Mouse (Mus musculus): ENCODE measurements around the gene Plekha4. TPM values are rescaled to one million over a fixed set of nuclear protein-coding genes. Genes with fewer than 3 reads are reported as not detected.
A peak's percentile ranks its signal among the peaks of the same experiment; 100 is the strongest.

Plekha4 gene
- polyA plus RNA-seq, 1 experiment: 12.3 TPM

DNA sequence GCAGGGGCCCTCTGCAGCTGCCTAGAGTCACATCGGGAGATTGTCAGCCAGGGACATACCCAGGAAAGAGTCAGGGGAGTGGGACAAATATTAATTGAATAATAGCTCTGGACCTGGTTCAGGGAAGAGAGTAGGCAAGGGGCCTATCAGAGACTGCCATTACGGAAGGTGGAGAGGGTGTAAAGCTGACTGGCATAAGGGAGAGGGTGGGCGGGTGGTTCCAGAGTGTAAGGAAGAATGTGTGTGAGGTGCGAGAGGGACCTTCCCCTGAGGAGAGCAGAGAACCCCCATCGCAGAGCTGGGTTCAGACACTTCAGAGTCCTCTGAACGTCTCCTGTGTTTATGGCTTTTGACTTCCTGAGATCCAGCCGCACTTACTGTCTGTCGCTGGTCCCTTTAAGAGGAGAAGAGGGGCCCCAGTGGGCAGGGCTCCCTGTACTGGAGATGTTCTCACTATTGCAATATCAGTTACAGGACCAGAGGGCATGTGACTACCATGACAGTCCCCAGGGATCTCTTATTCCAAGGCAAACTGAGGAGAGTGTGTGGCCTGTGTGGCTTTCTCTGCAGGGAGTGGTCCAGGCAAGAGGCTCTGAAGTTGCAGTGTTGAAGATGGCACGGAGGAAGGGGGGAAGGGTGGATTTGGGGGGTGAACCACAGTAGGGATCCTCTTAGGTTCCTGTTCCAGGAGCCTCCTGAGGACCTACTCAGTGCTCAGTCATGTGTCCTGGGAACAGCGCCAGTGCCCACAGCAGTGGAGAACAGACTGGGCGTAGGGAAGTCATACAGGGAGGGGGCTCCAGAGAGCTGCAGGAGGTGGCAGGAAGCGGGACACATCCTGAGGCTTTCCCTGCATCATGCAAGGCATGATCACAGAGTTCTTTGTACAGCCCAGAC is 35.7 kb downstream of the Plekha4 start:
- TF ChIP-seq CTCF (IDR thresholded peaks at IDR 0.05; ENCODE audit: borderline replicate concordance, control insufficient read depth, extremely low read depth, insufficient read depth, low read length, poor library complexity): no peak
- TF ChIP-seq POLR2A (IDR thresholded peaks at IDR 0.05; ENCODE audit: control insufficient read depth, extremely low read depth, insufficient read depth, low read length, poor library complexity): no peak
- no peak overlapping the region for H3K4me3 ChIP-seq (ENCODE audit: control insufficient read depth, insufficient read depth, low read length)
- WGBS: 52% methylated on average over 12 of the region's 12 CpGs
- no peak for DNase-seq
- H3K27ac ChIP-seq (ENCODE audit: control insufficient read depth, insufficient read depth, low read length): no peak overlapping the region
- H3K36me3 ChIP-seq (ENCODE audit: control insufficient read depth, insufficient read depth, low read length): no peaks in the 10 kb centered on the region
- peaks cover 22% of the 10 kb centered on the region for H3K4me1 ChIP-seq (replicated peaks; ENCODE audit: control insufficient read depth, insufficient read depth, low read length)
- H3K27me3 ChIP-seq (ENCODE audit: control insufficient read depth, insufficient read depth, low read length): no peaks in the 10 kb centered on the region

GRCm38 (mm10) chr7:45564811-45565210 is 38.7 kb downstream of the Plekha4 start:
- Histone ChIP-seq H3K4me3 (ENCODE audit: control insufficient read depth, insufficient read depth, low read length) (no peak overlapping the region), H3K27ac (ENCODE audit: control insufficient read depth, insufficient read depth, low read length) (no peak overlapping the region), H3K27me3 (ENCODE audit: control insufficient read depth, insufficient read depth, low read length) (no peaks in the 10 kb centered on the region), H3K36me3 (ENCODE audit: control insufficient read depth, insufficient read depth, low read length) (no peaks in the 10 kb centered on the region), H3K4me1 (replicated peaks; ENCODE audit: control insufficient read depth, insufficient read depth, low read length) (peaks cover 29% of the 10 kb centered on the region)
- WGBS: 91% methylated on average over 2 of the region's 2 CpGs
- no peak for DNase-seq
- TF ChIP-seq POLR2A (IDR thresholded peaks at IDR 0.05; ENCODE audit: control insufficient read depth, extremely low read depth, insufficient read depth, low read length, poor library complexity) (no peak), CTCF (IDR thresholded peaks at IDR 0.05; ENCODE audit: borderline replicate concordance, control insufficient read depth, extremely low read depth, insufficient read depth, low read length, poor library complexity) (no peak)

GRCm38 (mm10) chr7:45565446-45565845 is 39.3 kb downstream of the Plekha4 start:
- WGBS: 94% methylated on average over 9 of the region's 9 CpGs
- Histone ChIP-seq H3K4me3 (ENCODE audit: control insufficient read depth, insufficient read depth, low read length) (no peak overlapping the region), H3K36me3 (ENCODE audit: control insufficient read depth, insufficient read depth, low read length) (no peaks in the 10 kb centered on the region), H3K4me1 (replicated peaks; ENCODE audit: control insufficient read depth, insufficient read depth, low read length) (peaks cover 28% of the 10 kb centered on the region), H3K27me3 (ENCODE audit: control insufficient read depth, insufficient read depth, low read length) (no peaks in the 10 kb centered on the region), H3K27ac (ENCODE audit: control insufficient read depth, insufficient read depth, low read length) (no peak overlapping the region)
- no peak for TF ChIP-seq POLR2A (IDR thresholded peaks at IDR 0.05; ENCODE audit: control insufficient read depth, extremely low read depth, insufficient read depth, low read length, poor library complexity)
- no peak for TF ChIP-seq CTCF (IDR thresholded peaks at IDR 0.05; ENCODE audit: borderline replicate concordance, control insufficient read depth, extremely low read depth, insufficient read depth, low read length, poor library complexity)
- no peak for DNase-seq

DNA sequence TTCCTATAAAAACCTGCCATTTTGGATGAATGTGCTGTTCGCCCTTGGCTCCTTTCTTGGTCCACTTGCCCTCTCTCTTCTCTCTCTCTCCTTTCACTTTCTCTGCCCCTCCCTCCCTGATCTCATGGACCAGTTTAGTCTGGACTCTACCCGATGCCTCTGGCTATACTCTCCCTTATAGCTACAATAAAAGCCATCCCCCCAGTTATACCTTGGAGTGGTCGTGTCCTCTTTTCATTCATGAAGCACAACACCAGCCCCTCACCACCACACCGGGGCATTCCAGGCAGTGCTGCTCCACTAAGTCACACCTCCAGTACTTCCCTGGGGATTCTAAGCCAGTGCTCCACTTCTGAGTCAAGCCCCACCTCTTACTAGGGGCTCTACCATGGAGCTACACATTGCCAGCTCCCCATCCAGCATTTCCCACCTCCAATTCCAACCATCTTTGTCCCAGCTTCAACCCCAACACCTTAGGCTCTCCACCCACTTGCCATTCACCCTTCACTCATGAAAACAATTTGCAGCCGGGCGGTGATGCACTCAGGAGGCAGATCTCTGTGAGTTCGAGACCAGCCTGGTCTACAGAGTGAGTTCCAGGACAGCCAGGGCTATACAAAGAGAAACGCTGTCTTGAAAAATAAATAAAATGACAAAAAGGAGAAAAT is 41.1 kb downstream of the Plekha4 start:
- no peak for TF ChIP-seq CTCF (IDR thresholded peaks at IDR 0.05; ENCODE audit: borderline replicate concordance, control insufficient read depth, extremely low read depth, insufficient read depth, low read length, poor library complexity)
- no peak for TF ChIP-seq POLR2A (IDR thresholded peaks at IDR 0.05; ENCODE audit: control insufficient read depth, extremely low read depth, insufficient read depth, low read length, poor library complexity)
- no peak for DNase-seq
- H3K4me3 ChIP-seq (ENCODE audit: control insufficient read depth, insufficient read depth, low read length): no peak overlapping the region
- peak overlapping the region; percentile 60; the same call in 1 of the 2 replicates for H3K27ac ChIP-seq (ENCODE audit: control insufficient read depth, insufficient read depth, low read length)
- H3K36me3 ChIP-seq (ENCODE audit: control insufficient read depth, insufficient read depth, low read length): no peaks in the 10 kb centered on the region
- H3K4me1 ChIP-seq (replicated peaks; ENCODE audit: control insufficient read depth, insufficient read depth, low read length): peaks cover 30% of the 10 kb centered on the region
- WGBS: 93% methylated on average over 8 of the region's 8 CpGs
- no peaks in the 10 kb centered on the region for H3K27me3 ChIP-seq (ENCODE audit: control insufficient read depth, insufficient read depth, low read length)

- Histone ChIP-seq H3K36me3 (ENCODE audit: control insufficient read depth, insufficient read depth, low read length) (no peaks in the 10 kb centered on the region), H3K4me1 (replicated peaks; ENCODE audit: control insufficient read depth, insufficient read depth, low read length) (peaks cover 36% of the 10 kb centered on the region), H3K4me3 (ENCODE audit: control insufficient read depth, insufficient read depth, low read length) (peak overlapping the region; percentile 47), H3K27me3 (ENCODE audit: control insufficient read depth, insufficient read depth, low read length) (no peaks in the 10 kb centered on the region), H3K27ac (ENCODE audit: control insufficient read depth, insufficient read depth, low read length) (peak overlapping the region; percentile 60; the same call in 1 of the 2 replicates)
- WGBS: 1% methylated on average over 24 of the region's 24 CpGs
- peak; percentile 88 for DNase-seq
- TF ChIP-seq CTCF (IDR thresholded peaks at IDR 0.05; ENCODE audit: borderline replicate concordance, control insufficient read depth, extremely low read depth, insufficient read depth, low read length, poor library complexity) (peak; percentile 64; the same call in 1 of the 2 replicates), POLR2A (IDR thresholded peaks at IDR 0.05; ENCODE audit: control insufficient read depth, extremely low read depth, insufficient read depth, low read length, poor library complexity) (peak; percentile 79)
These were observed 41.8 kb downstream of the Plekha4 start for GRCm38 (mm10) chr7:45567780-45568516.
